In genomic region chr1:55406023-55406413, GRCm38 (mm10) we compare ENCODE assay signal across 8 mouse cellular contexts. TPM values are rescaled to one million over a fixed set of nuclear protein-coding genes. Genes with fewer than 3 reads are reported as not detected.
DNase-seq lines count a peak whose midpoint lies in the region; ATAC-seq and TF ChIP-seq lines count a peak whose summit lies in the region.

No protein-coding gene starts in this region.

- H3K9me3 ChIP-seq in liver, embryonic 14.5 days (ENCODE audit: control insufficient read depth, low read length): no peaks in the 10 kb centered on the region
- H3K9me3 ChIP-seq in neural tube, embryonic 14.5 days (ENCODE audit: control insufficient read depth, low read length): no peaks in the 10 kb centered on the region

- DNase-seq in right cerebral cortex, postnatal 10 days (ENCODE audit: low spot score in 2 of 2): peak; percentile 75 to 79
- DNase-seq in right cerebral cortex, adult 18-20 months: no peak
- peak; percentile 72 for DNase-seq in heart, adult 8-10 months (ENCODE audit: low spot score)
- peak; percentile 88 for DNase-seq in kidney, adult 18-20 months
- DNase-seq in liver, embryonic 14.5 days (ENCODE audit: low read depth in 3 of 3, low spot score in 3 of 3): no peak
- no peak for DNase-seq in MN1 (ENCODE audit: low spot score)

- H3K9ac ChIP-seq in liver, embryonic 14.5 days (replicated peaks): no peak overlapping the region
- peak overlapping the region; percentile 77 for H3K9ac ChIP-seq in neural tube, embryonic 14.5 days (replicated peaks; ENCODE audit: low read depth, low read length)

- peak overlapping the region; percentile 57 for H3K4me2 ChIP-seq in liver, embryonic 14.5 days (ENCODE audit: low read depth)
- peak overlapping the region; percentile 91 for H3K4me2 ChIP-seq in neural tube, embryonic 14.5 days (ENCODE audit: low read depth, low read length)

- under 1% methylated on average over 41 of the region's 42 CpGs for WGBS in liver, embryonic 14.5 days (ENCODE audit: insufficient replicate concordance)
- under 1% methylated on average over 28 of the region's 42 CpGs for WGBS in neural tube, embryonic 14.5 days

- TF ChIP-seq CTCF in cortical plate, adult 2 months (IDR thresholded peaks at IDR 0.05; ENCODE audit: extremely low read depth, insufficient read depth, low read length): no peak
- TF ChIP-seq CTCF in liver, embryonic 14.5 days (IDR thresholded peaks at IDR 0.05; ENCODE audit: low read depth): no peak

- H3K36me3 ChIP-seq in liver, embryonic 14.5 days (replicated peaks; ENCODE audit: control insufficient read depth, insufficient read depth, low read depth): no peaks in the 10 kb centered on the region
- H3K36me3 ChIP-seq in neural tube, embryonic 14.5 days (ENCODE audit: control insufficient read depth, insufficient read depth, low read length): no peaks in the 10 kb centered on the region

- peak; percentile 48; the same call in 1 of the 2 replicates for ATAC-seq in liver, embryonic 14.5 days (ENCODE audit: insufficient read depth)
- peak; percentile 67 for ATAC-seq in neural tube, embryonic 14.5 days (ENCODE audit: low read depth)

- no peak for TF ChIP-seq POLR2A in cortical plate, adult 2 months (IDR thresholded peaks at IDR 0.05; ENCODE audit: extremely low read depth, insufficient read depth, low read length)

- peak overlapping the region; percentile 73 for H3K27ac ChIP-seq in cortical plate, adult 2 months (ENCODE audit: insufficient read depth, low read length)
- no peak overlapping the region for H3K27ac ChIP-seq in liver, embryonic 14.5 days
- H3K27ac ChIP-seq in neural tube, embryonic 14.5 days (ENCODE audit: low read depth, low read length): peak overlapping the region; percentile 52

- H3K4me1 ChIP-seq in cortical plate, adult 2 months (ENCODE audit: control insufficient read depth, insufficient read depth, low read length): no peaks in the 10 kb centered on the region; the same call in 1 of the 2 replicates
- no peaks in the 10 kb centered on the region; a peak in 1 of 4 replicates for H3K4me1 ChIP-seq in liver, embryonic 14.5 days (replicated peaks; ENCODE audit: control insufficient read depth in 2 of 2, insufficient read depth in 2 of 2, low read length in 1 of 2)
- H3K4me1 ChIP-seq in neural tube, embryonic 14.5 days (ENCODE audit: control insufficient read depth, insufficient read depth, low read length): peaks cover 6% of the 10 kb centered on the region

- peak overlapping the region; percentile 58 for H3K4me3 ChIP-seq in cortical plate, adult 2 months (ENCODE audit: insufficient read depth, low read length)
- H3K4me3 ChIP-seq in liver, embryonic 14.5 days (ENCODE audit: insufficient read depth in 1 of 2, low read depth in 2 of 2, low read length in 2 of 2): peak overlapping the region; percentile 31 to 48
- peak overlapping the region; percentile 78 for H3K4me3 ChIP-seq in neural tube, embryonic 14.5 days (ENCODE audit: low read depth, low read length)

- TF ChIP-seq EP300 in liver, embryonic 14.5 days (IDR thresholded peaks at IDR 0.05; ENCODE audit: low read depth): no peak

- H3K27me3 ChIP-seq in liver, embryonic 14.5 days (ENCODE audit: control insufficient read depth, insufficient read depth, low read length): peaks cover 36% of the 10 kb centered on the region
- no peaks in the 10 kb centered on the region for H3K27me3 ChIP-seq in neural tube, embryonic 14.5 days (ENCODE audit: control insufficient read depth, insufficient read depth, low read length)

RNA-seq across cellular contexts. Expression of gene Plcl1, which starts 0.3 kb away (rescaled TPM):
- polyA plus RNA-seq in cortical plate, adult 2 months (2012; rRNA removed): 7.7 and 8.6 TPM in 2 replicates
- total RNA-seq in heart, adult 8-10 months (2022): 1 to 10 TPM; 3.0 to 4.7 (median 3.5) TPM
- polyA plus RNA-seq in liver, embryonic 14.5 days (2012; rRNA removed): 0.05 and 0.12 TPM in 2 replicates
- 0.05 and 0.09 TPM in 2 replicates for polyA plus RNA-seq in liver, embryonic 14.5 days (2014; fragmentation: Nextera tagmentation; extraction: Ambion mirVana)
- 5.4 and 6.9 TPM in 2 replicates for polyA plus RNA-seq in neural tube, embryonic 14.5 days (2014; fragmentation: Nextera tagmentation; extraction: Ambion mirVana)

RNA-seq across cellular contexts. Expression of gene Boll, which starts 42.7 kb away (rescaled TPM):
- not detected in 2 replicates for polyA plus RNA-seq in cortical plate, adult 2 months (2012; rRNA removed)
- total RNA-seq in heart, adult 8-10 months (2022): not detected
- not detected in 2 replicates for polyA plus RNA-seq in liver, embryonic 14.5 days (2012; rRNA removed)
- not detected in 2 replicates for polyA plus RNA-seq in liver, embryonic 14.5 days (2014; fragmentation: Nextera tagmentation; extraction: Ambion mirVana)
- not detected in 2 replicates for polyA plus RNA-seq in neural tube, embryonic 14.5 days (2014; fragmentation: Nextera tagmentation; extraction: Ambion mirVana)

Comparison
In these comparisons a context has a peak if more than half of its experiments do, and no peak if none do; other contexts are left out.
1. DNase-seq: peak in right cerebral cortex, postnatal 10 days (2 of 2), heart, adult 8-10 months (single experiment) and kidney, adult 18-20 months (single experiment); none in right cerebral cortex, adult 18-20 months (single experiment), liver, embryonic 14.5 days (0 of 3) and MN1 (single experiment).
2. Peak in every context shown above with its lines, with median percentiles within 50 percentile points of each other: H3K4me3 ChIP-seq.